In the genomic region with DNA sequence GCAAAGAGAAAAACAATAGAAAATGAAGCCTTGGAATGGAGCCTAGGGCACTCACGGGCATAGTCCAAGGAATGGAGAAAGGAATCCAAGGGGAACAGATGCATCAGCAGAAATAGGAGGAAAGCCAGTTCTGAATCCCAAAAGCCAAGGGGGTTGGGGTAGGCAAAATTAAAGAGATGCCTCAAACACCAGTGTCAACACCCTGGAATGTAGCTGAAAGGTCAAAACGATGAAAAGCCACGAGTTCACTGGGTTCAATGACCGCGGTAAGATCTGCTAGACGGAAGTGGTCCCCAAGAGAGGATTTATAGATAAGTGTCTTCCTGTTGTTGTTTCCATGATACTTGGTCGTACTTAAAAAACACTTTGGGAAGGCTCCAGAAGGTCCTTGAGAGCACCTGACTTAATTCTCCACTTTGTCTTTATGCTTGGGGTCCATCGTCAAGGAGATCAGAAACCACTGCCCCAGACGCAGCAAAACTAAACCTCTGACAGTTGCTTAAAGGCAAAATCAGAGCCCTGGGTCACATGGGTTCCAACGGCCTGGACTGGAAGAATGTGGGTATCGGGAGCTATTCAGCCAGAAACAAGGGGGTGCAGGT, we compare ENCODE assay signal across 8 mouse cellular contexts. TPM values are rescaled to one million over a fixed set of nuclear protein-coding genes. Genes with fewer than 3 reads are reported as not detected.
DNase-seq lines count a peak whose midpoint lies in the region; ATAC-seq and TF ChIP-seq lines count a peak whose summit lies in the region.

No protein-coding gene starts in this region.

- DNase-seq in 416B (ENCODE audit: low read depth) (peak; percentile 70), ES-E14 (ENCODE audit: low read depth, low spot score) (no peak)
- DNase-seq in embryonic facial prominence, embryonic 10.5 days (ENCODE audit: low spot score), result peak; percentile 18
- peak; percentile 11 for DNase-seq in hindbrain, embryonic 10.5 days (ENCODE audit: low spot score)
- DNase-seq in limb, embryonic 14.5 days (ENCODE audit: low spot score), result peak; percentile 15
- no peak for DNase-seq in gastrocnemius, postnatal 14 days
- no peak for DNase-seq in frontal cortex, postnatal 36 days (ENCODE audit: low spot score in 2 of 2)

- TF ChIP-seq POLR2A in limb, embryonic 14.5 days (IDR thresholded peaks at IDR 0.05; ENCODE audit: borderline replicate concordance, extremely low read depth, insufficient read depth, insufficient read length), result no peak

- H3K4me1 ChIP-seq in ES-E14 (ENCODE audit: control insufficient read depth in 2 of 2, insufficient read depth in 2 of 2, low read length in 2 of 2, poor library complexity in 1 of 2), result peaks cover 0 to 6% of the 10 kb centered on the region in 2 experiments; a peak in 1 of 4 replicates
- H3K4me1 ChIP-seq in embryonic facial prominence, embryonic 10.5 days, result peaks cover 22% of the 10 kb centered on the region
- peaks cover 12% of the 10 kb centered on the region for H3K4me1 ChIP-seq in hindbrain, embryonic 10.5 days (replicated peaks)
- peaks cover 11% of the 10 kb centered on the region for H3K4me1 ChIP-seq in limb, embryonic 14.5 days (ENCODE audit: control insufficient read depth, insufficient read depth, low read length)
- peaks cover 23% of the 10 kb centered on the region for H3K4me1 ChIP-seq in midbrain, embryonic 15.5 days

- H3K9me3 ChIP-seq in ES-E14 (ENCODE audit: control insufficient read depth, insufficient read depth, low read depth, low read length), result peaks cover 7% of the 10 kb centered on the region
- no peaks in the 10 kb centered on the region for H3K9me3 ChIP-seq in embryonic facial prominence, embryonic 10.5 days
- no peaks in the 10 kb centered on the region for H3K9me3 ChIP-seq in hindbrain, embryonic 10.5 days
- no peaks in the 10 kb centered on the region for H3K9me3 ChIP-seq in limb, embryonic 14.5 days (ENCODE audit: control insufficient read depth, low read length)
- no peaks in the 10 kb centered on the region for H3K9me3 ChIP-seq in midbrain, embryonic 15.5 days

- ATAC-seq in limb, embryonic 14.5 days (ENCODE audit: low FRiP score, low read depth), result no peak
- ATAC-seq in midbrain, embryonic 15.5 days (replicated peaks), result peak; percentile 7

- 1% methylated on average over 11 of the region's 11 CpGs for WGBS in embryonic facial prominence, embryonic 10.5 days
- 2% methylated on average over 11 of the region's 11 CpGs for WGBS in hindbrain, embryonic 10.5 days
- under 1% methylated on average over 11 of the region's 11 CpGs for WGBS in limb, embryonic 14.5 days
- 1% methylated on average over 11 of the region's 11 CpGs for WGBS in midbrain, embryonic 15.5 days

- H3K4me2 ChIP-seq in limb, embryonic 14.5 days (replicated peaks; ENCODE audit: low read depth, low read length, severe bottlenecking), result peak overlapping the region; percentile 87
- H3K4me2 ChIP-seq in midbrain, embryonic 15.5 days, result peak overlapping the region; percentile 80

- H3K27me3 ChIP-seq in embryonic facial prominence, embryonic 10.5 days (replicated peaks; ENCODE audit: low read depth, poor library complexity, severe bottlenecking), result peaks cover 18% of the 10 kb centered on the region; the same call in 1 of the 2 replicates
- peaks cover 15% of the 10 kb centered on the region for H3K27me3 ChIP-seq in hindbrain, embryonic 10.5 days (ENCODE audit: insufficient read depth, poor library complexity, severe bottlenecking)
- no peaks in the 10 kb centered on the region for H3K27me3 ChIP-seq in limb, embryonic 14.5 days (ENCODE audit: control insufficient read depth, insufficient read depth, low read length)
- H3K27me3 ChIP-seq in midbrain, embryonic 15.5 days (replicated peaks), result no peaks in the 10 kb centered on the region

- in situ Hi-C loops in ES-E14 (cut with MboI; ENCODE audit: low sequenced_read_pairs in 2 of 2, unreplicated experiment in 2 of 2), result no loop called here

- H3K36me3 ChIP-seq in ES-E14 (ENCODE audit: control insufficient read depth, insufficient read depth, low read length, poor library complexity, severe bottlenecking), result peaks cover 2% of the 10 kb centered on the region; the same call in 1 of the 2 replicates
- peaks cover 24% of the 10 kb centered on the region for H3K36me3 ChIP-seq in embryonic facial prominence, embryonic 10.5 days (replicated peaks)
- peaks cover 15% of the 10 kb centered on the region for H3K36me3 ChIP-seq in hindbrain, embryonic 10.5 days
- peaks cover 10% of the 10 kb centered on the region for H3K36me3 ChIP-seq in limb, embryonic 14.5 days (ENCODE audit: control insufficient read depth, insufficient read depth, low read length)
- no peaks in the 10 kb centered on the region for H3K36me3 ChIP-seq in midbrain, embryonic 15.5 days (replicated peaks)

- intact Hi-C loops in gastrocnemius, postnatal 14 days (cut with DNase I; ENCODE audit: low total_unique reads), result no loop called here

- H3K9ac ChIP-seq in ES-E14 (ENCODE audit: insufficient read depth, low read depth, low read length, poor library complexity, severe bottlenecking), result peak overlapping the region; percentile 91
- peak overlapping the region; percentile 88 for H3K9ac ChIP-seq in limb, embryonic 14.5 days (ENCODE audit: low read depth, low read length, severe bottlenecking)
- peak overlapping the region; percentile 83 for H3K9ac ChIP-seq in midbrain, embryonic 15.5 days

- H3K4me3 ChIP-seq in ES-E14 (ENCODE audit: insufficient read depth in 1 of 2, low read depth in 1 of 2, low read length in 2 of 2, poor library complexity in 1 of 2, severe bottlenecking in 1 of 2), result peak overlapping the region; percentile 81 to 88
- H3K4me3 ChIP-seq in embryonic facial prominence, embryonic 10.5 days, result peak overlapping the region; percentile 91
- peak overlapping the region; percentile 86 for H3K4me3 ChIP-seq in hindbrain, embryonic 10.5 days
- H3K4me3 ChIP-seq in limb, embryonic 14.5 days (replicated peaks; ENCODE audit: low read length), result peak overlapping the region; percentile 94
- H3K4me3 ChIP-seq in midbrain, embryonic 15.5 days, result peak overlapping the region; percentile 90

- 0 out of 2 replicates have a peak overlapping the region, but pooled peaks have one; percentile 35 for H3K27ac ChIP-seq in ES-E14 (ENCODE audit: insufficient read depth, low read depth, low read length, poor library complexity, severe bottlenecking)
- H3K27ac ChIP-seq in embryonic facial prominence, embryonic 10.5 days (replicated peaks), result peak overlapping the region; percentile 94
- peak overlapping the region; percentile 93 for H3K27ac ChIP-seq in hindbrain, embryonic 10.5 days
- peak overlapping the region; percentile 88 for H3K27ac ChIP-seq in limb, embryonic 14.5 days (replicated peaks; ENCODE audit: low read depth, low read length)
- H3K27ac ChIP-seq in midbrain, embryonic 15.5 days, result peak overlapping the region; percentile 83

TF ChIP-seq in ES-E14, 5 proteins besides CTCF, POLR2A, EP300 and RAD21:
- TF ChIP-seq HCFC1 (IDR thresholded peaks at IDR 0.05; ENCODE audit: borderline replicate concordance, insufficient read depth, low read length) (no peak), MAFK (IDR thresholded peaks at IDR 0.05; ENCODE audit: insufficient read depth, low read depth, low read length) (no peak), CHD2 (IDR thresholded peaks at IDR 0.05; ENCODE audit: low read depth, low read length) (no peak), ZNF384 (IDR thresholded peaks at IDR 0.05; ENCODE audit: low read depth, low read length) (no peak), ZC3H11A (IDR thresholded peaks at IDR 0.05; ENCODE audit: borderline replicate concordance, low read depth, low read length) (no peak)
TF ChIP-seq in ES-E14: peak in this region for 0.

RNA-seq across cellular contexts. Expression of gene Gmfb, which starts 0.7 kb away (rescaled TPM):
- total RNA-seq in ES-E14 (2012; rRNA removed), result 26.9 and 30.4 TPM in 2 replicates
- polyA plus RNA-seq in embryonic facial prominence, embryonic 10.5 days (2016; fragmentation: Nextera tagmentation; extraction: Ambion mirVana), result 101 and 107 TPM in 2 replicates
- 82.9 and 97.7 TPM in 2 replicates for polyA plus RNA-seq in hindbrain, embryonic 10.5 days (2016; fragmentation: Nextera tagmentation; extraction: Ambion mirVana)
- polyA plus RNA-seq in limb, embryonic 14.5 days (2012; rRNA removed), result 42.3 and 45.3 TPM in 2 replicates
- 82.1 and 83.9 TPM in 2 replicates for polyA plus RNA-seq in limb, embryonic 14.5 days (2014; fragmentation: Nextera tagmentation; extraction: Ambion mirVana)
- polyA plus RNA-seq in midbrain, embryonic 15.5 days (2015; fragmentation: Nextera tagmentation; extraction: Ambion mirVana), result 113 and 125 TPM in 2 replicates
- 10 to 100 TPM; 24.7 to 27.9 TPM for total RNA-seq in gastrocnemius, postnatal 14 days (2021)

RNA-seq across cellular contexts. Expression of gene Cgrrf1, which starts 10.6 kb away (rescaled TPM):
- 6.6 and 10.5 TPM in 2 replicates for total RNA-seq in ES-E14 (2012; rRNA removed)
- 32.1 and 35.9 TPM in 2 replicates for polyA plus RNA-seq in embryonic facial prominence, embryonic 10.5 days (2016; fragmentation: Nextera tagmentation; extraction: Ambion mirVana)
- polyA plus RNA-seq in hindbrain, embryonic 10.5 days (2016; fragmentation: Nextera tagmentation; extraction: Ambion mirVana), result 34.1 and 36.8 TPM in 2 replicates
- polyA plus RNA-seq in limb, embryonic 14.5 days (2012; rRNA removed), result 17.2 and 19.5 TPM in 2 replicates
- polyA plus RNA-seq in limb, embryonic 14.5 days (2014; fragmentation: Nextera tagmentation; extraction: Ambion mirVana), result 25.2 and 26.7 TPM in 2 replicates
- 17.9 and 20.1 TPM in 2 replicates for polyA plus RNA-seq in midbrain, embryonic 15.5 days (2015; fragmentation: Nextera tagmentation; extraction: Ambion mirVana)
- total RNA-seq in gastrocnemius, postnatal 14 days (2021), result 10 to 100 TPM; 38.2 to 39.0 TPM

RNA-seq across cellular contexts. Expression of gene Cnih1, which starts 33.2 kb away (rescaled TPM):
- 45.0 and 65.4 TPM in 2 replicates for total RNA-seq in ES-E14 (2012; rRNA removed)
- polyA plus RNA-seq in embryonic facial prominence, embryonic 10.5 days (2016; fragmentation: Nextera tagmentation; extraction: Ambion mirVana), result 191 and 195 TPM in 2 replicates
- 208 and 215 TPM in 2 replicates for polyA plus RNA-seq in hindbrain, embryonic 10.5 days (2016; fragmentation: Nextera tagmentation; extraction: Ambion mirVana)
- polyA plus RNA-seq in limb, embryonic 14.5 days (2012; rRNA removed), result 104 and 120 TPM in 2 replicates
- 202 and 208 TPM in 2 replicates for polyA plus RNA-seq in limb, embryonic 14.5 days (2014; fragmentation: Nextera tagmentation; extraction: Ambion mirVana)
- polyA plus RNA-seq in midbrain, embryonic 15.5 days (2015; fragmentation: Nextera tagmentation; extraction: Ambion mirVana), result 165 and 170 TPM in 2 replicates
- 10 to 100 TPM; 48.8 to 52.7 TPM for total RNA-seq in gastrocnemius, postnatal 14 days (2021)

Comparison
In these comparisons a context has a peak if more than half of its experiments do, and no peak if none do; other contexts are left out.
1. DNase-seq: peak in 416B (single experiment), embryonic facial prominence, embryonic 10.5 days (single experiment), hindbrain, embryonic 10.5 days (single experiment) and limb, embryonic 14.5 days (single experiment); none in ES-E14 (single experiment), gastrocnemius, postnatal 14 days (single experiment) and frontal cortex, postnatal 36 days (0 of 2).
2. H3K27ac ChIP-seq: peak in every context shown above with its lines; median percentile 94 in embryonic facial prominence, embryonic 10.5 days; 93 in hindbrain, embryonic 10.5 days; 88 in limb, embryonic 14.5 days; 83 in midbrain, embryonic 15.5 days; 35 in ES-E14.
3. Peak in every context shown above with its lines, with median percentiles within 50 percentile points of each other: H3K4me3 ChIP-seq and H3K9ac ChIP-seq.